Mouse (Mus musculus) erythroblast, embryonic 14.5 days (primary cell): ENCODE results near the gene Zmynd10.

ENCODE experiments used
- GATA1 ChIP-seq: IDR thresholded peaks from 2 replicates; pipeline ENCODE4 v1.6.1; 2012; ENCODE audit warnings: low read length, inconsistent platforms, mixed read lengths
- TAL1 ChIP-seq: IDR thresholded peaks from 3 replicates; pipeline ENCODE4 v1.6.1; 2012; ENCODE audit warnings: low read length, inconsistent platforms, mixed read lengths

DNA sequence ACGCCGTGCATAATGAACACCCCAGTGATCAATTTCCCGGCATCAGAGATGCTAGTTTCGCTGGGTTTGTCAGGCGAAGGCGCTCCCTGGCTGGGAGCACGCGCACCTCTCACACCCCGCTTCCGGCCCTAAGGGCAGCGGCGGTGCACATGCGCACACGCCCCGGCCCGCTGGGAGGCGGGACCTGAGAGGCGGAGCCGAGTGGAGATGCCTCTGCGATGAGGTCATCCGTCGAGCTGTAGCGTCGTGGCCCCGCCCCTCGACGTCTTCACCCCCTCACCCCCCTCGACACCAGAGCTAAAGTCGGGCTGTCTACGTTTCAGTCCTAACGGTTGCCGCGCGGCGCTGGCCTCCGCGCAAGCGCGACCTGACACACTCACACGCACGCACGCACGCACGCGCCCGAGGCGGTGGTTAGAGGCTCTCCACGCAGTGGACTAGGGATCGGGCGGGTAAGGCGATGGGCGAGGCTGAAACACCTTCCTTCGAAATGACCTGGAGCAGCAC, 7.3 kb downstream of the Zmynd10 start:
- no peak for TF ChIP-seq GATA1
- no peak for TF ChIP-seq TAL1
